Comparison of ENCODE assay signal across 8 mouse cellular contexts in genomic region chr9:119322289-119323259, GRCm38 (mm10). TPM values are rescaled to one million over a fixed set of nuclear protein-coding genes. Genes with fewer than 3 reads are reported as not detected.
DNase-seq lines count a peak whose midpoint lies in the region; ATAC-seq lines count a peak whose summit lies in the region.

Oxsr1 (minus strand) TSS chr9:119322427.

- H3K4me2 ChIP-seq in heart, embryonic 14.5 days (ENCODE audit: low read length), result peak within 1 kb of the TSS; percentile 99
- peak within 1 kb of the TSS; percentile 99 for H3K4me2 ChIP-seq in liver, embryonic 13.5 days
- H3K4me2 ChIP-seq in stomach, embryonic 16.5 days (ENCODE audit: low read depth, low read length), result peak within 1 kb of the TSS; percentile 71

- WGBS in heart, embryonic 14.5 days, result under 1% methylated on average over 76 of the region's 76 CpGs
- WGBS in liver, embryonic 13.5 days (ENCODE audit: insufficient replicate concordance), result under 1% methylated on average over 76 of the region's 76 CpGs
- under 1% methylated on average over 76 of the region's 76 CpGs for WGBS in stomach, embryonic 16.5 days

- H3K36me3 ChIP-seq in heart, embryonic 14.5 days (ENCODE audit: control insufficient read depth, insufficient read depth, low read length), result 0 out of 2 replicates have a peak, but pooled peaks cover 5% of the 10 kb centered on the region
- peaks cover 4% of the 10 kb centered on the region for H3K36me3 ChIP-seq in liver, embryonic 13.5 days
- no peaks in the 10 kb centered on the region for H3K36me3 ChIP-seq in stomach, embryonic 16.5 days (ENCODE audit: control insufficient read depth, insufficient read depth, low read length)

- no peaks in the 10 kb centered on the region for H3K27me3 ChIP-seq in heart, embryonic 14.5 days (ENCODE audit: control insufficient read depth, insufficient read depth, low read length)
- H3K27me3 ChIP-seq in liver, embryonic 13.5 days, result no peaks in the 10 kb centered on the region
- H3K27me3 ChIP-seq in stomach, embryonic 16.5 days (ENCODE audit: control insufficient read depth, insufficient read depth, low read length), result no peaks in the 10 kb centered on the region

- H3K9me3 ChIP-seq in heart, embryonic 14.5 days (ENCODE audit: control insufficient read depth, low read length), result no peaks in the 10 kb centered on the region
- no peaks in the 10 kb centered on the region for H3K9me3 ChIP-seq in liver, embryonic 13.5 days (replicated peaks)
- H3K9me3 ChIP-seq in stomach, embryonic 16.5 days (replicated peaks; ENCODE audit: control insufficient read depth, low read length), result no peaks in the 10 kb centered on the region

- DNase-seq in c-Kit-negative CD71-positive TER-119-positive erythroid progenitor cells, embryonic 14.5 days (ENCODE audit: low read depth, low spot score), result peak; percentile 99
- DNase-seq in fibroblast of lung, adult 2 months (ENCODE audit: low read depth), result peak; percentile 99
- DNase-seq in kidney, postnatal 14 days, result peak; percentile 100
- peak; percentile 99 for DNase-seq in liver, embryonic 13.5 days
- peak; percentile 98 for DNase-seq in neural tube, embryonic 10.5 days (ENCODE audit: extremely low spot score, low spot score)

- H3K9ac ChIP-seq in heart, embryonic 14.5 days (ENCODE audit: low read length), result peak within 1 kb of the TSS; percentile 91
- peak within 1 kb of the TSS; percentile 95 for H3K9ac ChIP-seq in liver, embryonic 13.5 days
- peak within 1 kb of the TSS; percentile 85 for H3K9ac ChIP-seq in stomach, embryonic 16.5 days (ENCODE audit: low read length)

- peak within 1 kb of the TSS; percentile 64 to 95 for H3K4me3 ChIP-seq in heart, embryonic 14.5 days (ENCODE audit: control insufficient read depth in 1 of 2, insufficient read depth in 1 of 2, low read depth in 1 of 2, low read length in 2 of 2)
- H3K4me3 ChIP-seq in liver, embryonic 13.5 days (replicated peaks), result peak within 1 kb of the TSS; percentile 84
- H3K4me3 ChIP-seq in stomach, embryonic 16.5 days (replicated peaks; ENCODE audit: low read length), result peak within 1 kb of the TSS; percentile 78

- H3K27ac ChIP-seq in heart, embryonic 14.5 days (replicated peaks in 1 of 2; ENCODE audit: control insufficient read depth in 1 of 2, insufficient read depth in 1 of 2, low read depth in 2 of 2, low read length in 2 of 2), result peak within 1 kb of the TSS; percentile 93 to 95
- peak within 1 kb of the TSS; percentile 99 for H3K27ac ChIP-seq in liver, embryonic 13.5 days
- peak within 1 kb of the TSS; percentile 97 for H3K27ac ChIP-seq in stomach, embryonic 16.5 days (ENCODE audit: low read length)

- peaks cover 0 to 6% of the 10 kb centered on the region in 2 experiments; a peak in 1 of 4 replicates for H3K4me1 ChIP-seq in heart, embryonic 14.5 days (ENCODE audit: control insufficient read depth in 2 of 2, insufficient read depth in 2 of 2, low read length in 2 of 2)
- peaks cover 38% of the 10 kb centered on the region for H3K4me1 ChIP-seq in liver, embryonic 13.5 days (replicated peaks)
- no peaks in the 10 kb centered on the region for H3K4me1 ChIP-seq in stomach, embryonic 16.5 days (ENCODE audit: control insufficient read depth, insufficient read depth, low read length)

- ATAC-seq in CD4-positive, CD25-positive, alpha-beta regulatory T cell, adult 4 months, result peak; percentile 94
- ATAC-seq in heart, embryonic 14.5 days (ENCODE audit: insufficient number of reproducible peaks, insufficient read depth, low FRiP score, low read depth), result peak; percentile 95
- peak; percentile 94 for ATAC-seq in liver, embryonic 13.5 days (ENCODE audit: low read depth)
- peak; percentile 98 for ATAC-seq in stomach, embryonic 16.5 days (ENCODE audit: insufficient read depth, low FRiP score)

RNA-seq across cellular contexts. Expression of gene Oxsr1, which starts in this region (rescaled TPM):
- polyA plus RNA-seq in CD4-positive, CD25-positive, alpha-beta regulatory T cell, adult 4 months (2017; shearing (Covaris generic)), result 1 to 10 TPM; 7.6 to 8.0 TPM
- 10.2 and 11.7 TPM in 2 replicates for polyA plus RNA-seq in heart, embryonic 14.5 days (2014; fragmentation: Nextera tagmentation; extraction: Ambion mirVana)
- polyA plus RNA-seq in liver, embryonic 13.5 days (2015; fragmentation: Nextera tagmentation; extraction: Ambion mirVana), result 6.0 and 6.5 TPM in 2 replicates
- 11.7 TPM in 2 replicates for polyA plus RNA-seq in stomach, embryonic 16.5 days (2015; fragmentation: Nextera tagmentation; extraction: Ambion mirVana)

Comparison
In these comparisons a context has a peak if more than half of its experiments do, and no peak if none do; other contexts are left out.
1. Peak in every context shown above with its lines: DNase-seq, ATAC-seq, H3K4me3 ChIP-seq and H3K27ac ChIP-seq.